In genomic region chr17:74272683-74273205, GRCm38 (mm10) we compare ENCODE assay signal across 14 mouse cellular contexts. TPM values are rescaled to one million over a fixed set of nuclear protein-coding genes. Genes with fewer than 3 reads are reported as not detected.
A peak's percentile ranks its signal among the peaks of the same experiment; 100 is the strongest.
DNase-seq lines count a peak whose midpoint lies in the region; ATAC-seq and TF ChIP-seq lines count a peak whose summit lies in the region.
"Had no signal": no experiment of that assay in that cellular context is flagged by ENCODE, and none has a peak within 500 bp of the region (broad histone marks: within the 10 kb centered on the region; RNA-seq: fewer than 3 reads in every experiment).

No protein-coding gene starts in this region.

- H3K4me3 ChIP-seq in hindbrain, embryonic 13.5 days = no peak overlapping the region
- H3K4me3 ChIP-seq in hindbrain, embryonic 14.5 days (replicated peaks; ENCODE audit: low read length) = no peak overlapping the region
- H3K4me3 ChIP-seq in midbrain, embryonic 16.5 days (ENCODE audit: low read depth, low read length) = no peak overlapping the region
- H3K4me3 ChIP-seq in midbrain, postnatal 0 days (ENCODE audit: low read depth, low read length) = no peak overlapping the region
- no peak overlapping the region for H3K4me3 ChIP-seq in limb, embryonic 15.5 days
- H3K4me3 ChIP-seq: embryonic facial prominence, embryonic 15.5 days; neural tube, embryonic 13.5 days had no signal

- no peak overlapping the region for H3K9ac ChIP-seq in hindbrain, embryonic 13.5 days
- no peak overlapping the region for H3K9ac ChIP-seq in hindbrain, embryonic 14.5 days
- no peak overlapping the region for H3K9ac ChIP-seq in midbrain, embryonic 16.5 days (ENCODE audit: low read depth, low read length)
- no peak overlapping the region for H3K9ac ChIP-seq in midbrain, postnatal 0 days (replicated peaks; ENCODE audit: low read length, poor library complexity, severe bottlenecking)
- no peak overlapping the region for H3K9ac ChIP-seq in limb, embryonic 15.5 days
- H3K9ac ChIP-seq: embryonic facial prominence, embryonic 15.5 days; neural tube, embryonic 13.5 days had no signal

- no peak for DNase-seq in hindbrain, embryonic 14.5 days (ENCODE audit: low spot score)
- no peak for DNase-seq in midbrain, postnatal 0 days (ENCODE audit: low spot score)
- peak; percentile 23 for DNase-seq in testis, postnatal 14 days (ENCODE audit: low spot score)
- no peak for DNase-seq in retina, embryonic 14.5 days (ENCODE audit: low spot score)
- DNase-seq in layer of hippocampus, adult 18-20 months (ENCODE audit: low spot score in 2 of 2) = no peak
- DNase-seq: adrenal gland, postnatal 25 days; cerebellum, adult 18-20 months; thymus, adult 18-20 months had no signal

- 85% methylated on average over 16 of the region's 16 CpGs for whole genome bisulfite sequencing in hindbrain, embryonic 13.5 days
- WGBS in hindbrain, embryonic 14.5 days = 83% methylated on average over 16 of the region's 16 CpGs
- WGBS in midbrain, embryonic 16.5 days = 85% methylated on average over 16 of the region's 16 CpGs
- WGBS in midbrain, postnatal 0 days = 87% methylated on average over 16 of the region's 16 CpGs
- WGBS in limb, embryonic 15.5 days = 68% methylated on average over 16 of the region's 16 CpGs

- TF ChIP-seq CTCF in midbrain, postnatal 0 days (IDR thresholded peaks at IDR 0.05) = no peak

- H3K36me3 ChIP-seq in hindbrain, embryonic 13.5 days = no peaks in the 10 kb centered on the region
- no peaks in the 10 kb centered on the region for H3K36me3 ChIP-seq in hindbrain, embryonic 14.5 days (replicated peaks; ENCODE audit: control insufficient read depth, insufficient read depth)
- no peaks in the 10 kb centered on the region for H3K36me3 ChIP-seq in midbrain, embryonic 16.5 days (ENCODE audit: control insufficient read depth, insufficient read depth, low read length)
- no peaks in the 10 kb centered on the region for H3K36me3 ChIP-seq in midbrain, postnatal 0 days (ENCODE audit: insufficient read depth, low read length)
- no peaks in the 10 kb centered on the region for H3K36me3 ChIP-seq in limb, embryonic 15.5 days
- H3K36me3 ChIP-seq: neural tube, embryonic 13.5 days had no signal

- no peak overlapping the region for H3K4me2 ChIP-seq in hindbrain, embryonic 13.5 days
- no peak overlapping the region for H3K4me2 ChIP-seq in hindbrain, embryonic 14.5 days (replicated peaks)
- no peak overlapping the region for H3K4me2 ChIP-seq in midbrain, embryonic 16.5 days (ENCODE audit: low read length)
- H3K4me2 ChIP-seq in midbrain, postnatal 0 days (ENCODE audit: low read depth, low read length, poor library complexity, severe bottlenecking) = no peak overlapping the region
- no peak overlapping the region for H3K4me2 ChIP-seq in limb, embryonic 15.5 days
- H3K4me2 ChIP-seq: embryonic facial prominence, embryonic 15.5 days; neural tube, embryonic 13.5 days had no signal

- ATAC-seq in hindbrain, embryonic 13.5 days (ENCODE audit: low FRiP score) = 0 out of 2 replicates have a peak, but pooled peaks have one; percentile 39
- no peak for ATAC-seq in hindbrain, embryonic 14.5 days (ENCODE audit: low FRiP score)
- ATAC-seq in midbrain, embryonic 16.5 days = peak; percentile 42; the same call in 1 of the 2 replicates
- no peak for ATAC-seq in midbrain, postnatal 0 days (ENCODE audit: low FRiP score)
- 0 out of 2 replicates have a peak, but pooled peaks have one; percentile 30 for ATAC-seq in limb, embryonic 15.5 days (ENCODE audit: insufficient number of reproducible peaks, low FRiP score, low TSS enrichment, low read depth)

- no peaks in the 10 kb centered on the region for H3K4me1 ChIP-seq in hindbrain, embryonic 13.5 days (replicated peaks)
- H3K4me1 ChIP-seq in hindbrain, embryonic 14.5 days (replicated peaks; ENCODE audit: control insufficient read depth, insufficient read depth, low read length) = no peaks in the 10 kb centered on the region
- no peaks in the 10 kb centered on the region for H3K4me1 ChIP-seq in midbrain, embryonic 16.5 days (ENCODE audit: control insufficient read depth, insufficient read depth, low read length)
- H3K4me1 ChIP-seq in midbrain, postnatal 0 days (ENCODE audit: insufficient read depth, low read length) = no peaks in the 10 kb centered on the region
- H3K4me1 ChIP-seq in limb, embryonic 15.5 days = 0 out of 2 replicates have a peak, but pooled peaks cover 5% of the 10 kb centered on the region
- H3K4me1 ChIP-seq: neural tube, embryonic 13.5 days had no signal

- H3K27ac ChIP-seq in hindbrain, embryonic 13.5 days = no peak overlapping the region
- no peak overlapping the region for H3K27ac ChIP-seq in hindbrain, embryonic 14.5 days
- no peak overlapping the region for H3K27ac ChIP-seq in midbrain, embryonic 16.5 days (ENCODE audit: low read length)
- no peak overlapping the region for H3K27ac ChIP-seq in midbrain, postnatal 0 days (ENCODE audit: low read depth, low read length)
- no peak overlapping the region for H3K27ac ChIP-seq in limb, embryonic 15.5 days
- H3K27ac ChIP-seq: embryonic facial prominence, embryonic 15.5 days; macrophage; neural tube, embryonic 13.5 days had no signal

- no peaks in the 10 kb centered on the region for H3K27me3 ChIP-seq in hindbrain, embryonic 13.5 days
- no peaks in the 10 kb centered on the region for H3K27me3 ChIP-seq in hindbrain, embryonic 14.5 days (ENCODE audit: control insufficient read depth, insufficient read depth, low read length)
- H3K27me3 ChIP-seq in midbrain, embryonic 16.5 days (ENCODE audit: control insufficient read depth, insufficient read depth, low read depth, low read length) = no peaks in the 10 kb centered on the region
- no peaks in the 10 kb centered on the region for H3K27me3 ChIP-seq in midbrain, postnatal 0 days (ENCODE audit: insufficient read depth, low read length)
- H3K27me3 ChIP-seq in limb, embryonic 15.5 days = no peaks in the 10 kb centered on the region
- H3K27me3 ChIP-seq: embryonic facial prominence, embryonic 15.5 days; neural tube, embryonic 13.5 days had no signal

- H3K9me3 ChIP-seq in hindbrain, embryonic 13.5 days = no peaks in the 10 kb centered on the region
- H3K9me3 ChIP-seq in hindbrain, embryonic 14.5 days (ENCODE audit: control insufficient read depth, low read length) = no peaks in the 10 kb centered on the region
- H3K9me3 ChIP-seq in midbrain, embryonic 16.5 days (replicated peaks; ENCODE audit: control insufficient read depth, low read length, poor library complexity, severe bottlenecking) = no peaks in the 10 kb centered on the region
- no peaks in the 10 kb centered on the region for H3K9me3 ChIP-seq in midbrain, postnatal 0 days (ENCODE audit: low read length)
- H3K9me3 ChIP-seq in limb, embryonic 15.5 days = no peaks in the 10 kb centered on the region
- H3K9me3 ChIP-seq: embryonic facial prominence, embryonic 15.5 days; neural tube, embryonic 13.5 days had no signal

RNA-seq across cellular contexts. Expression of gene Memo1, which starts 22.6 kb away (rescaled TPM):
- 64.0 and 66.7 TPM in 2 replicates for polyA plus RNA-seq in hindbrain, embryonic 13.5 days (2015; fragmentation: Nextera tagmentation; extraction: Ambion mirVana)
- polyA plus RNA-seq in hindbrain, embryonic 14.5 days (2014; fragmentation: Nextera tagmentation; extraction: Ambion mirVana) = 61.0 and 61.9 TPM in 2 replicates
- polyA plus RNA-seq in midbrain, embryonic 16.5 days (2015; fragmentation: Nextera tagmentation; extraction: Ambion mirVana) = 50.6 and 51.6 TPM in 2 replicates
- 45.5 and 54.4 TPM in 2 replicates for total RNA-seq in midbrain, postnatal 0 days (2014; rRNA removed)
- 36.8 and 37.5 TPM in 2 replicates for polyA plus RNA-seq in midbrain, postnatal 0 days (2015; fragmentation: Nextera tagmentation; extraction: Ambion mirVana)
- 85.3 and 86.2 TPM in 2 replicates for polyA plus RNA-seq in limb, embryonic 15.5 days (2015; fragmentation: Nextera tagmentation; extraction: Ambion mirVana)
- 10 to 100 TPM; 40.5 to 44.0 TPM for total RNA-seq in layer of hippocampus, adult 18-20 months (2021)

RNA-seq across cellular contexts. Expression of gene Dpy30, which starts 51.0 kb away (rescaled TPM):
- 215 and 218 TPM in 2 replicates for polyA plus RNA-seq in hindbrain, embryonic 13.5 days (2015; fragmentation: Nextera tagmentation; extraction: Ambion mirVana)
- polyA plus RNA-seq in hindbrain, embryonic 14.5 days (2014; fragmentation: Nextera tagmentation; extraction: Ambion mirVana) = 208 and 218 TPM in 2 replicates
- polyA plus RNA-seq in midbrain, embryonic 16.5 days (2015; fragmentation: Nextera tagmentation; extraction: Ambion mirVana) = 204 and 220 TPM in 2 replicates
- total RNA-seq in midbrain, postnatal 0 days (2014; rRNA removed) = 64.0 and 68.0 TPM in 2 replicates
- 228 and 230 TPM in 2 replicates for polyA plus RNA-seq in midbrain, postnatal 0 days (2015; fragmentation: Nextera tagmentation; extraction: Ambion mirVana)
- polyA plus RNA-seq in limb, embryonic 15.5 days (2015; fragmentation: Nextera tagmentation; extraction: Ambion mirVana) = 178 and 186 TPM in 2 replicates
- 10 to 100 TPM; 48.5 to 51.3 TPM for total RNA-seq in layer of hippocampus, adult 18-20 months (2021)

Comparison
In these comparisons a context has a peak if more than half of its experiments do, and no peak if none do; other contexts are left out.
1. ATAC-seq: peak in hindbrain, embryonic 13.5 days (single experiment), midbrain, embryonic 16.5 days (single experiment) and limb, embryonic 15.5 days (single experiment); none in hindbrain, embryonic 14.5 days (single experiment) and midbrain, postnatal 0 days (single experiment).